Mouse (Mus musculus): Measurements from ENCODE around the gene Heatr3.

GRCm38 (mm10) chr8:88088006-88088405 is 49.6 kb upstream of the Heatr3 start:
- TF ChIP-seq CTCF (conservative IDR thresholded peaks at IDR 0.05; ENCODE audit: low read length) (no peak), POU5F1 (IDR thresholded peaks at IDR 0.05; ENCODE audit: borderline replicate concordance, low read length) (no peak), NANOG (IDR thresholded peaks at IDR 0.05; ENCODE audit: borderline replicate concordance, low read length) (no peak)
